Mouse (Mus musculus) embryonic stem cell, embryonic (primary cell): Measurements from ENCODE around the gene Mesd.

Source experiments
- CTCF ChIA-PET, 4 experiments: fragments of 300-600 bp in 2 of 4; fragments of 350-600 bp in 2 of 4; sonication (Branson Sonifier 250); formaldehyde crosslinking; loops; one replicate each; lab custom pipeline; 2022; ENCODE audit warnings: inconsistent platforms in 2 of 4; lab: Charles Lee
- POLR2A ChIA-PET, 4 experiments: fragments of 300-600 bp in 2 of 4; fragments of 350-600 bp in 2 of 4; sonication (Branson Sonifier 250); formaldehyde crosslinking; loops; one replicate each; lab custom pipeline; 2022; ENCODE audit warnings: antibody characterized with exemption in 4 of 4, inconsistent platforms in 1 of 4; lab: Charles Lee

Mesd gene

DNA sequence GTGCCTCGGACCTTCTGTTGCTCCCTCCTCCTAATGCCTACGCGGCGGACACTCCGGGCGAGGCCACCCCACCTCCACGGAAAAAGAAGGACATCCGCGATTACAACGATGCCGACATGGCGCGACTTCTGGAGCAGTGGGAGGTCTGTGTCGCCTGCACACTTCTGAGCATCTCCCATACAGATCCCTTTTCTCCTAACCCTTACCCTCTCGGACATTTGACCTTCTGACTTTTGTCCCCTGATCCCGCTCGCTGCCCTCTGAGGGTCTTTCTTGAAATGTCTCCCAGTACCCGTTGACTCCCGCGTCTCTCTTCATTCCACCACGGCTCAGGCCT lies 8.0 kb downstream of the Mesd start:
- CTCF ChIA-PET, result interaction anchor here in 2 of 4 experiments (1.1 to 1.4 kb wide), 4 partner anchors 28 to 197 kb away, joined by 4 to 7 read pairs (median 4); partner anchors contain the start of gene Cemip (in 1 of the 2)
- POLR2A ChIA-PET, result interaction anchor here in 3 of 4 experiments (0.6 to 5.9 kb wide), 29 partner anchors 8 to 1025 kb away, joined by 3 to 160 read pairs (median 6); partner anchors contain the start of genes Stard5 (in 2 of the 3), Cfap161 (in 1 of the 3), Mesd (in 1 of the 3) and Mex3b (in 1 of the 3)

DNA sequence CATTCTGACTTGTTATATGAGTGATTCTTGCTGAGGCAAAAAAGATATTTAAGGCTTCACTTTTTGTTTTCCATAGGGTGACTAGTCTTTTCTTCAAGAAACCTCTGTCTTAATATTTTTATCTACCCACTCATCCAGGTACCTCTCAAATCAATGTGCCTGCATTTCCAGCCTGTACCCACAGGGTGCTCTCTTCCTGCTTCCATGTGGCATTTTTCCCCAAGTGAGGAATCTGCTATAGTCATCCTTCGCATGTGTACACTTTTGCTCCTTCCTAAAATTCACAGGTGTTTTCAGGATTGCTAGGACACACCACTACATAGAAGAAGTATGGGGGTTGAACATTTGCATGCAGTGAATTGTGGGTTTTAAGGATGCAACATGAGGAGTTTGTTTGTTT lies 10.1 kb downstream of the Mesd start:
- CTCF ChIA-PET, result no interaction called here
- POLR2A ChIA-PET, result interaction anchor here in 2 of 4 experiments (0.5 to 1.3 kb wide), 2 partner anchors 8 to 10 kb away, joined by 3 read pairs; partner anchors contain the start of gene Mesd (in 1 of the 2)

DNA sequence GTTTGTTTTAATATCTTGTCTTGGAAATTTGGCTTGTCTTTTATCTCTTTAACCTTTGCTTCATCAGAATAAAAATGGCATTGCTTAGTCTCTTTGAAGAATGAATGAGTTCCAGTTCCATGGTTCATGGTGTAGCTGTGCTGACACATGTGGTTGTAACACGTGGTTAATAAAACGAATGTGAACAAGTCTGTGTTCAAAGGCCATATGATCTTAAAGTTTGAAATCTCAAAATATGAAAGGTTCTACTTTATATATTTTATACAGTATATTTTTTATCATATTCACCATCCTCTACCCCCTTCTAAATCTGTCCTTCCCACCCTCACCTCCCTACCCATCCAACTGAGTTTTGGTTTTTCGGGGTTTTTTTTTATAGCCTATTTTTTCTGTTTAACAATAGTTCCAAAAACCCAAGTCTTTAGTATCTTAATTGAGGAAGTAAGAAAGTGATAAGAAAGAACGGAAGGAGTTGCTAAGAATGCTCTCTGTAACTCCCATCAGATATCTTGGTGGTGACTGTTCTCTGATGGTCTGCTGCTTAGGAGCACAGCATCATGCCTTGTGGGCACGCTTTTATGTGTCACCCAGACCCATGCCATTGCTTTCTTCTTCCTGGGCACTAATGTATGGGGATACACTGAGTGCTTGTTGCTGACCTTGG lies 11.9 kb downstream of the Mesd start:
- CTCF ChIA-PET, result no interaction called here

DNA sequence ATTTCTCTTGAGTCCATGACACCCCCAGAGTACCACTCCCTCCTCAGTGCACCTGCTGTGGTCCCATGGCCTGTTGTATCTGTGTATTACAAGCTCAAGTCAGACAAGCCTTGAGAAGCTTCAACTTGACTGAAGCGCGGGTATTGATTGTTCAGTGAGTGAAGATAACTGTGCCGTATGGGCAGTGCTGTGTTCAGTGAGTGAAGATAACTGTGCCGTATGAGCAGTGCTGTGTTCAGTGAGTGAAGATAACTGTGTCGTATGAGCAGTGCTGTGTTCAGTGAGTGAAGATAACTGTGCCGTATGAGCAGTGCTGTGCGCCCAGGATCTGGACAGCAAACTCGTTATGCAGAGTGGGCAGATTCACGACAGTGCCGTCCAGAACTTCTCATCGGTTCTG lies 14.0 kb downstream of the Mesd start:
- ChIA-PET CTCF (interaction anchor here in 2 of 4 experiments (0.5 to 0.9 kb wide), 2 partner anchors 12 to 852 kb away, joined by 3 to 5 read pairs; no protein-coding TSS in a partner anchor), POLR2A (interaction anchor here in 3 of 4 experiments (1.0 to 7.5 kb wide), 7 partner anchors 9 to 20 kb away, joined by 3 to 166 read pairs (median 6); partner anchors contain the start of genes Mesd (in 2 of the 3) and Tlnrd1 (in 2 of the 3))

More for the DNA sequence above, 11.9 kb downstream of the Mesd start:
- POLR2A ChIA-PET, result no interaction called here

DNA sequence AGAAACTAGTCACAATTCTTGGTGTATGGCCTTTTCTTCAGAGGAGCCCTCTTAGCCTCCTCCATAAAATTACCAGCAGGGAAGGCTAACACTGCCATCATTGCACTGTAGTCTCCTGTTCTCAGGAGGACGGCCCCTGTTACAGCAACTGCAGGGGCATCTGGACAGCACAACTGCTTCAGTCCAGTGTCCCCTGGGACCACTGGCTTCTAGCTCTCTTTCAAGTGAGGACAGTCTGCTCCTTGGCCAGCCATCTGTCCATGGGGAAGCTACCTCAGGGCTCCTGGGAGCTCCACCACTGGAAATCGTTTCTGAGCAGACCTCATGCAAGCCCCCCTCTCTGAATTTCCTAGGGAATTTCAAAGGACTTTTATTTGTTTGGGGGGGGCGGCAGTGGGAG lies 16.3 kb downstream of the Mesd start:
- ChIA-PET POLR2A (interaction anchor here in 3 of 4 experiments (0.6 to 7.5 kb wide), 12 partner anchors 9 to 348 kb away, joined by 3 to 166 read pairs (median 34); partner anchors contain the start of genes Mesd (in 3 of the 3), Tlnrd1 (in 3 of the 3) and Stard5 (in 1 of the 3)), CTCF (interaction anchor here in 2 of 4 experiments (0.6 to 0.7 kb wide), 3 partner anchors 187 to 372 kb away, joined by 3 to 9 read pairs (median 3); no protein-coding TSS in a partner anchor)

DNA sequence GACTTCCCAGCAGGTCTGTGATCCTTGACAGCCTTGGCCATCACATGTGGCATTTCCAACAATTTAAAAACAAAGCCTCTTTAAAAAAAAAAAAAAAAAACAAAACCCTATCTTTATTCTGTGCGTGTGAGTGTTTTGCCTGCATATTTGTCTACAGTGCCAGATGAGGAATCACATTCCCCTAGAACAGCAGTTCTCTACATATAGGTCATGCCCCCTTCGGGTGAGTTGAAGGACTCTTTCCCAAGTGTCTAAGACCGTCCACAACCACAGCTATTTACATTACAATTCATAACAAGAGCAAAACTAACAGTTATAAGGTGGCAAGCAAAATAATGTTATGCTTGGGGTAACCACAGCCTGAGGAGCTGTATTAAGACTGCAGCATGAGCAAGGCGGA lies 17.2 kb downstream of the Mesd start:
- ChIA-PET POLR2A (interaction anchor here in 3 of 4 experiments (0.6 to 7.5 kb wide), 20 partner anchors 10 to 400 kb away, joined by 3 to 166 read pairs (median 20); partner anchors contain the start of genes Mesd (in 3 of the 3), Tlnrd1 (in 3 of the 3) and Stard5 (in 1 of the 3)), CTCF (interaction anchor here in 1 of 4 experiments (0.6 kb wide), 1 partner anchor 371 kb away, joined by 9 read pairs; no protein-coding TSS in a partner anchor)

DNA sequence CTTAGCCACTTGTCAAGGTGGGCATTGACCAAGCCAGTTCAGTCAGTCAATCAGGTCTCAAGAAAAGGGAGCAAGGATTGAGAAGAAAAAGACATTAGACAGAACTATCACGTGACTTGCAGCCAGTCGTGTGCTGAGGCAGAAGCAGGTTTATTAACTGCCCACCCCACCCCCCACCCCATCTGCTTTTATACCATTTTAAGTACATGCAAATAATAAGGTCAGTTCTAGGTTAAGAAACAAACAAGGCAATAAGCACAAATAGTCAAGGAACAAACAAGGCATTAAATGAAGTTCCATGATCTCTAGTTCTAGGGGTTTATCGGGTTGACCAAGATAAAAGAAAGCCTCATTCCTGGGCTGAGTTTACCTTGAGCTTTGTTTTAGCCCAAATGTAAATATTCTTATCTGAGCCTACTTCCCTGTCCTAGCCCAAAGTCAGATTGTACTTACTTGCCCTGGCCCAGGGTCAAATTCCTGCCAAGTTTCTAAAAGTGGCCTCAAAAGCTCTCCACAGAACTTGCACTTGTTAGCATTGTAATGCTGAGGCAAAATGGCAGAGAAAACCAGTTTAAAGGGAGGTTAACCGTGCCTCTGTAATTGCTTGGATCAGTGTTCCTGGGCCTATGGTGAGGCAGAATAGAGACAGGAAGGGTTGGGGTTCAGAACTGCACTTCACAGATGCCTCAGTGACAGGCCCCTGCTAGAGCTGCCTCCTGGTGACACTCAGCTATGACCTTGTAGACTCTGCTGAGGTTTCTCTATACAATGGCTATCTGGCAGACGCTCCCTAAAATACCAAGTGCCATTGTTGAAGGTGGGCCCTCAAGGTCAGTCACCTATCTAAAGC lies 18.3 kb downstream of the Mesd start:
- ChIA-PET CTCF (interaction anchor here in 3 of 4 experiments (0.6 to 1.9 kb wide), 8 partner anchors 17 to 1111 kb away, joined by 3 to 8 read pairs (median 3); partner anchors contain the start of gene Cemip (in 1 of the 3)), POLR2A (interaction anchor here (0.5 to 7.5 kb wide), 47 partner anchors 9 to 1662 kb away, joined by 3 to 166 read pairs (median 5); partner anchors contain the start of genes Mesd (in 4 of the 4), Tlnrd1 (in 4 of the 4), Cemip (in 2 of the 4) and Stard5 (in 1 of the 4))

DNA sequence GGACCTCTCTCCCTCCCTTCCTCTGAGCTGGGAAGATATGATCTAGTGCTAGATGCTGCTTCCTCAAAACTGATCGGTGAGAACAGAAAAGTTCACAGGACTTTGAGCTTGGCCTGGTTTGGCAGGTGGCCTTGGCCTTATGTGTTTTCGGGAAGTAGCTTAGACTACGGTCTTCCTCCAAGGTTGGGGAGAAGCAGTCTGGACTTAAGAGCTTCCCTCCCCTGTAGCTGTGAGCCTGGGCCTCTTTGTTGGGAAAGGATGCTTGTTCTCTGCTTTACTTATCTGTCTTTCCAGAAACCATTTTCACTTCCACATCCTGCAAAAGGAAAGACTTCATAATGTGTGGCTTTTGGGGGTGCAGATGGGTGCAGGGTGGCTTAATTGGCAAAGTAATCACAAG lies 20.6 kb downstream of the Mesd start:
- CTCF ChIA-PET, result interaction anchor here in 3 of 4 experiments (0.6 to 1.1 kb wide), 4 partner anchors 10 to 439 kb away, joined by 3 to 8 read pairs (median 4); no protein-coding TSS in a partner anchor
- POLR2A ChIA-PET, result interaction anchor here in 2 of 4 experiments (0.7 to 4.2 kb wide), 4 partner anchors 8 to 22 kb away, joined by 3 to 35 read pairs (median 6); partner anchors contain the start of genes Mesd (in 1 of the 2) and Tlnrd1 (in 1 of the 2)

DNA sequence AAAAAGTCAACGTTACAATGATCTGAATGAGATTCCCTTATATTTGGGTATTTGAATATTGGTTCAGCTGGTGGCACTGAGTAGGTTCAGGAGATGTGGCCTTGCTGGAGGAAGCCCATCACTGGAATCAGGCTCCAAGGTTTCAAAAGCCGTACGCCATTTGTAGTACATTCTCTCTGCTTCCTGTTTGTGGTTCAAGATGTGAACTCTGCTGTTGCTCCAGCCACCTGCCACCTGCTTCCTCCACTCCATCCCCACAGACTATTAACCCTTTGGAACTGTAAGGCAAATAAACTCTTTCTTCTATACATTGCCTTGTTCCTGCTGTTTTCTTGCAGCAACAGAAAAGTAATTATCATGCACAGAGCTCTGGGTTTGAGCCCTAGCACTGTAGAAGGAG lies 27.6 kb downstream of the Mesd start:
- CTCF ChIA-PET, result interaction anchor here in 1 of 4 experiments (0.6 kb wide), 1 partner anchor 177 kb away, joined by 3 read pairs; no protein-coding TSS in a partner anchor
- POLR2A ChIA-PET, result interaction anchor here in 2 of 4 experiments (0.8 to 5.4 kb wide), 7 partner anchors 9 to 174 kb away, joined by 3 to 38 read pairs (median 8); partner anchors contain the start of gene Cemip (in 1 of the 2)

DNA sequence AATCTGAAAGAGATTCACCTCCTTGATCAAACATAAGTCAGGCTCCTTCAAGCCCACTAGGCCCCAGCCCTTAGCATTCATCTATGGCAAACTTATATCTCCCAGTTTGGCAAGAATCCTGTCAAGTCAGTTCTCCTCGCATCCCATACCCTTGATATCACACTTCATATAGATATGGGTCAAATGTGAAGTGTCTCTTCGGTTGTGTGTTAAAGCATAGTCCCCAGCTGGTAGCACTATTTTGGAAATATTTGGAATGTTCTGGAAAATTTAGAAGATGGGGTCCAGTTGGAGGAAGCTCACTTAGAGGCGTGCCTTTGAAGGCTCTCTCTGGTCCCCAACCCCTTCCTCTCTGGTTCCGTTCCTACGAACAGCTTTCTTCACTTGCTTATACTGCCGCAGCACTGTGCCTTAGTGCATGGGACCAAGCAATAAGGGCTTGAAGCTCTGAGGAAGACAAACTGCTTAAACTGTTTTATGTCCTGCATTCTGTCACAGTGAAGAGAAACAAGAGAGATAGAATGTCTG lies 29.2 kb downstream of the Mesd start:
- ChIA-PET CTCF (interaction anchor here in 2 of 4 experiments (0.8 to 2.5 kb wide), 10 partner anchors 66 to 443 kb away, joined by 3 to 30 read pairs (median 4); partner anchors contain the start of gene Cemip (in 2 of the 2)), POLR2A (interaction anchor here in 3 of 4 experiments (1.1 to 5.4 kb wide), 5 partner anchors 10 to 173 kb away, joined by 3 to 38 read pairs (median 29); partner anchors contain the start of gene Cemip (in 1 of the 3))

DNA sequence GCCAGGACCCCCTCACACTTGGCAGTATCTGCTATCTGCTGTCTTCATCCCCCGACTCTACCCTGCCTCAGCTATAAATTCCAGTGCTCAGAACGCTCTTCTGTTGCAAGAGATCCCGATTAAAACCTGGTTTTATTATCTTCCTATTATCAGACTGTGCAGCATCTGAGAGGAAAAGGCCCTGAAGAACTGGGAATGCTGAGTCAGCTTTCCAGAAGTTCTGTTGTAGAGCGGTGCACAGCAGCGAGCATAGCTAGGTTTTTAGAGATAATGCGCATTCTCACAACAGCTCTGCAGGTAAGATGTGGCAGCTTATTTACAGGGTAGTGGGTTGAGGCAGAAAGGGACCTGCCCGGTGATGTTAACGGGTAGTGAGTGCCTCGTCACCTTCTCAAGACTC lies 29.7 kb downstream of the Mesd start:
- ChIA-PET CTCF (interaction anchor here (0.6 to 2.5 kb wide), 19 partner anchors 9 to 511 kb away, joined by 3 to 30 read pairs (median 4); partner anchors contain the start of gene Cemip (in 3 of the 4)), POLR2A (interaction anchor here in 3 of 4 experiments (0.8 to 5.4 kb wide), 10 partner anchors 11 to 359 kb away, joined by 3 to 38 read pairs (median 3); partner anchors contain the start of genes Cemip (in 2 of the 3) and Mesd (in 1 of the 3))

DNA sequence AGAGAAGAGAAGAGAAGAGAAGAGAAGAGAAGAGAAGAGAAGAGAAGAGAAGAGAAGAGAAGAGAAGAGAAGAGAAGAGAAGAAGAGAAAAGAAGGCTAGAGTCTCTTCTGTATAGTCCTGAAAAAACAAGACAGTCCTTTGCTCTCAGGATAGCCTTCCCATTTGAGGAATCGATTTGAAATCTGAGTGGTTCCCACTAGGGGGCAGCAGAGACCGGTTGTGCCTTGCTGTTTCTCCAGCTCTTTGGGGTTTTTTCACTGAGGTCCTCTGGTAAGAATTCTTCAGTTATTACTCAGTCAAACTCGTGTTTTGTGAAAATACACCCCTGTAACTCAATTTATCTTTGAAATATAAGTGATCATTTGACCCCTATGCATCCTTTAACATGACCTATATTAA lies 30.3 kb downstream of the Mesd start:
- ChIA-PET CTCF (interaction anchor here (0.5 to 2.5 kb wide), 26 partner anchors 10 to 732 kb away, joined by 3 to 30 read pairs (median 4); partner anchors contain the start of gene Cemip (in 4 of the 4)), POLR2A (interaction anchor here in 3 of 4 experiments (0.6 to 5.4 kb wide), 11 partner anchors 11 to 358 kb away, joined by 3 to 38 read pairs (median 3); partner anchors contain the start of genes Cemip (in 2 of the 3) and Mesd (in 1 of the 3))

DNA sequence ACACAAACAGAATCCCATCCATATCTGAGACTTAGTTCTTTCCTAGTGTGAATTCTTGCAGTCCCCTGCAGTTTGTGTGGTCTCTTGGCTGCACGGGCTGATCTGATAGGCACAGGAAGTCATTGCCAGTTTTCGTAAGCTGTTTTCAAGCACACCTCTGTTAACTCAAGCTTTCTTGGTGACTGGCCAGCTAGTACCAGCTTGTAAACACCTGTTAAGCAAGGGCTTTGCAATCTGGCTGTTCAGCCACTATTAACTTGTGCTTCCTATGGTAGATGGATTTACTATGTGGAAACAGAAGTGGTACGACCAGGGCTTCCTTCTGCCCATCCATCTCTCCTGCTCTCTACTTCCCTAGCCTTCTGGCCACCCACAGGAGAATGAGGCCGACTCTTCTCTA lies 36.0 kb downstream of the Mesd start:
- CTCF ChIA-PET, result interaction anchor here in 3 of 4 experiments (0.7 to 1.9 kb wide), 9 partner anchors 9 to 395 kb away, joined by 3 to 5 read pairs (median 4); partner anchors contain the start of gene Cemip (in 1 of the 3)

DNA sequence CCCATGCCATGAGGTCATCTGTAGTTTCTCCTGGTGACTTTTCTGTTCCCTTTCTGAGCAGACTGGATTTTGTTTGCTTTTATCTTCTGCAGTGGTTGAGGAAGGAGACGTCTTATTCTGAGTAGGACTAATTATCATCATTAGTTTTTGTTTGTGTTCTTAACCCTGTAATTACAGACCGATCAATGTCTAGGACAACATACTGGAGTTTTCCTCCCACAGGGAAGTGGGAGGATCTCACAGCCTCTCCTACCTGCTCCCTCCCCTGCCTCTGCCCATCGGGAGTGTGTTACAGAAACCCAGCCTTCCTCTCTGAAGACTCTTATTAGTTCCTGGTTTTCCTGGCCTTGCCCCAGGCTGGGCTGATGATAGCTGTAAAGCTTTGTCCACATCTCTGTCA lies 37.4 kb downstream of the Mesd start:
- ChIA-PET POLR2A (interaction anchor here in 2 of 4 experiments (1.3 to 1.8 kb wide), 3 partner anchors 19 to 222 kb away, joined by 3 to 5 read pairs (median 4); no protein-coding TSS in a partner anchor), CTCF (interaction anchor here in 1 of 4 experiments (1.2 kb wide), 1 partner anchor 11 kb away, joined by 3 read pairs; no protein-coding TSS in a partner anchor)

More for the DNA sequence above, 36.0 kb downstream of the Mesd start:
- POLR2A ChIA-PET, result interaction anchor here in 2 of 4 experiments (0.6 to 1.5 kb wide), 3 partner anchors 26 to 223 kb away, joined by 3 to 5 read pairs (median 4); no protein-coding TSS in a partner anchor

DNA sequence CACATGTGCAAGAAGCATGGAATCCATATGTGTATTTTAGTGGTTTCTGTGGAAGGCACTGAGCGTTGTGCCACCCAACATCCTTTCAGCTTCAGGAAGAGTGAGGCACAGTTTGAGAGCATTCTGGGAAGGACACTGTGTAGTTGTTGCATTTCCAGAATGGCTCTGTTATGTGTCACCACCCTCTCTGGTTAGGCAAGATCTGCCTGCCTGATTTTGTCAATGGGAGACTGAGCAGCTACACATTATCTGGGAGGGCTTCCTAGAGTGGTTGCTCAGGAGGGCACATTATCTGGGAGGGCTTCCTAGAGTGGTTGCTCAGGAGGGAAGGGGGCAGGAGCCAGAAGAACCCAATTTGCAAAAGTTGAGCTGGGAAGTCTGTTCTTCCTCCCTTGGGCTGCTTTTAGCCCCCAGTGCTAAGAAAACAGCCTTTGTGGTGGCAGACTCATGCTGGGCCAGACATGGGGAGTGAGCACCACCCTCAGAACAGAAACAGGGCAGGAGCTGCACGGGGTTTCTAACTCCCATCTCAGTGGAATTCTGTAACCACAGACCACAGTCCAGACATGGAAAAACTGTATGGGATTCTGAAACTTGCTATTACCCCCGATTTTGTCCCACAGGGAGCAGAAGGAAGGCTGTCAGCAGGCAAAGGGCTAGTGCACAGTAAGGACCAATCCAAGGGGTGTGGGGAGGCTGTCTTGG lies 54.9 kb downstream of the Mesd start:
- ChIA-PET POLR2A (interaction anchor here in 2 of 4 experiments (0.9 to 1.1 kb wide), 2 partner anchors 9 to 37 kb away, joined by 3 to 5 read pairs; no protein-coding TSS in a partner anchor), CTCF (interaction anchor here in 1 of 4 experiments (1.3 kb wide), 1 partner anchor 24 kb away, joined by 3 read pairs; no protein-coding TSS in a partner anchor)

DNA sequence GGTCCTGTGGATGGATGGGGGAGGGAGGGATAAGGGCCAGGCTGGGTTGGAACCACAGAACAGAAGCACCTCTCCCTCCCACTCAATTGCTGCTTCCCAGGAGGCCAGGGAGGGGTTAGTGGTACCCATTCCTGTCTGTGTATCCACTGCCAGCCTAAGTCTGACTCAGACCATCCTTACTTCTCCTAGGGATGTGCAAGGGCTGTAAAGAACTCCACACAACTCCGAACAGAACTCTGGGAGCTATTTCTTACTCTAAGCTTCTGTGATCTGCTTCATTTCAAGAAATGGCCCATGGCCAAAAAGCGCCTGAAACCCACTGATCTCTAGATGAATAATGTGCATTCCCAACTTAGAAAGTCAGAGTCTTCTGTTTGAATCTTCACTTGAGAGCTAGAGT lies 55.9 kb downstream of the Mesd start:
- ChIA-PET CTCF (no interaction called here), POLR2A (no interaction called here)
